Mouse (Mus musculus) c-Kit-positive CD71-negative TER-119-negative erythroid progenitor cells, embryonic 14.5 days (primary cell): ENCODE results near the gene Krt80.

Source experiments
- DNase-seq: peaks from one replicate; pipeline ENCODE4 v3.0.0-alpha.2; 2013; ENCODE audit warnings: low read depth

The Krt80 gene

DNA sequence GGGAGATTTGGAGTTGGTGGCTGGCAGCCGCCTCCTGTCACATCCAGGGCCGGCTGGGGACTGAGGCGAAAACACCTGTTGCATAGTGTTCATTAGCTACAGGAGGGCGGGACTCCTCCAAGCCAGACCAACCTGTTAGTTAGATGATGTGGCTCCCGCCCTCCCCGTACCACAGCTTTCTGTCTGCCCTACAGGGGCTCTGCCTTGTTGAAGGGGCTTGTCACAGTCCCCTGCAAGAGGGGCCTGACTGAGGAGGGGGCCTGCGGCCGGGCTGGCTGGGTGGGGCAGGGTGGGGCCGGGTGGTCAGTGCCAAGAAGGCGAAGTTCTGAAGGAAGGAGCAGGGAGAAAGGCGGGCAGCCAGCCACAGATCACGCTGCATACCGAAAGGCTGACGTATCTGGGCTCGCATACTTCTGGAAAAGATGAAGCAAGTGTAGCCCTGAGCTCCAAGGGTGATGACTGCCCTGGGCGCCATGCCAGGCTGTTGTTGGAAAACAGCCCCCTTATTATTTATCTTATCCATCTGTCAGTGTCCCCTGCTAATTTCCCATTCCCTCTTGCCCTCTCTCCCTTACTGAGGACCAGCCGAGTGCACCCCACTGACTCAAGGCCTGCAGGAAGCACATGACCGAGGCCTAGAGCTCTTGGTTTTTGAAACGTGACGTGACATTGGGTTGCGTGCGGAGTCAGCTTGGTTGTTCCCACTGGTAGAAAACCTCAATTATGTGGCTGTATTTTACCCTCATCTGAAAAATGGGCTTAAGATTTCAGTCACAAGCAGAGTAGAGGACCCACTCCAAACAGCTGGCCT is at the start of gene Krt80:
TSS of gene Krt80 (minus strand) at position 62 of the 811 bp plus-strand sequence.
- DNase-seq = no peak

DNA sequence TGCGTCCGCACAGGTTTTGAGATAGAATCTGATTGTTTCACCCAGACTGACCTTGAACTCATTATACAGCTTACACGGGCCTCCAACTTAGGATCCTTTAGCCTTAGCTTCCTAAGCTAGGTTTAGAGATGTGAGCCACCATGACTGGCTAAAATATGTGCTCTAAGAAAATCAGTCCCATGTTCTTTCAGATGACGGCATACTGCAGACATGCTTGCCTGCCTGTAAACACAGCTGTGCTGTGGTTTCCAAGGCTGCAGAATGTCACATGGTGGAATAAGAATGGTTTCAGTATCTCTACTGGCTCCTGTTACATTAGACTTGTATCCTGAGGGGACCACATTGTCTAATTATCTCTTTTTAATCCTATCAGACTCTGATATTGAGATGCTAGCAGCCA is 49.0 kb upstream of the Krt80 start:
- DNase-seq = no peak

DNA sequence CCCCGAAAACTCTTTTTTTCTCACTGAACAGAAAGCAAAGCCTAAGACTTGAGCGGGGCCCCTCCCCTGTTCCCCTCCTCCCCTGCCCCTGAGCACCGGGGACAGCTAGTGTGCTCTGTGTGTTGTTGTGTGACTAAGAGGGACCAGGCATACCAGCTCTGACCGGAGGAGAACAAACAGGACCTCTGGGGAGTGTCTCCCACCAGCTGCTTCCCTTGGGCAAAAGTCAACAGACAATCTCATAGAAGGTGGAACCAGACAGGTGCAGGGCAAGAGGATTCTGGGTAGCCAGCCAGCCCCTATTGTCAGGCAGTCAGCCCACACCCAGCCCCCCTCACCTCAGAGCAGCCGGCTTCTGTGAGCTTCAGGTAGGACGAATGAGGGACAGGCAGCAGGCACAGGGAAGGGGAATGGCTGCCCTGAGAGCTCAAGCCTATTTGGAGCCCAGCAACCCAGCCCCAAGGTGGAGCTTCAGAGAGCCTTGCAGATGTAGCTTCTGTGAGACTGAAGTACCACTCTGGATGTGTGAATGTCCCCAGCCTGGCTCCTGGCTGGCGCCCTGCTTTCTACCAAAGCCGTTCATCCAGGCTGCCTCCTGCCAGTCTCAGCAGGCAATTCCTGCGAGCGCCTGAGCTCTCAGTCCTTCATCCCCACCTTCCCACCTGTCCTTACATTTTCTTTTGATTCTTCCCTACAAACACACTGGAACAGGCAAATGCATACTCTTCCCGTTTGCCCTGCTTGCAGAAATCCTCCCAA is 45.0 kb upstream of the Krt80 start:
- no peak for DNase-seq

DNA sequence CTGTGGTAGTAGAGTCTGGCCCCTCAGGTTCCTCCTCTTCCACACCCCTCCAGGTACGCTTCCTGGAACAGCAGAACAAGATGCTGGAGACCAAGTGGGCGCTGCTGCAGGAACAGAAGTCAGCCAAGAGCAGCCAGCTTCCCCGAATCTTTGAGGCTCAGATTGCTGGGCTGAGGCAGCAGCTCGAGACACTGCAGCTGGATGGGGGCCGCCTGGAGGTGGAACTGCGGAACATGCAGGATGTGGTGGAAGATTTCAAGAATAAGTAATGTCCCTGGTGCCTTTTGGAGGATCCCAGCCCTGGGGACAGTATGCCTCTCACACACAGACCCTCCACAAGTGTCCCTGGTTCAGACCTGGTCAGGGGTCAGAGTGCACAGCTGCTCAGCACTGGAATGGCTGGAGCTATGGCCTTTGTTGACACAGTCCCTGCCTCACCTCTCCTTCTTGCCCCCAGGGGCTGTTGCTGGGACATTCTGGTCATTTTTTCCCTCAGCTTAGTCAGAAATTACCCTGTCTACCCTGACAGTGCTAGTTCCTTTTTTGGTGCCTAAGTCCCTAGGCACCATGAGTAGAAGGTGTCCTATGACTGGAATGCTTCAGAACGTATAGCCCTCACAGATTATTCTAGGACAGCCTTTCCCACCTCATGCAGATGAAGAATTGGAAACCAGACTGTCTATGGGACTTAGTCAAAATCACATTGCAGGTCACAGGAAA is 44.1 kb upstream of the Krt80 start:
- DNase-seq = no peak

DNA sequence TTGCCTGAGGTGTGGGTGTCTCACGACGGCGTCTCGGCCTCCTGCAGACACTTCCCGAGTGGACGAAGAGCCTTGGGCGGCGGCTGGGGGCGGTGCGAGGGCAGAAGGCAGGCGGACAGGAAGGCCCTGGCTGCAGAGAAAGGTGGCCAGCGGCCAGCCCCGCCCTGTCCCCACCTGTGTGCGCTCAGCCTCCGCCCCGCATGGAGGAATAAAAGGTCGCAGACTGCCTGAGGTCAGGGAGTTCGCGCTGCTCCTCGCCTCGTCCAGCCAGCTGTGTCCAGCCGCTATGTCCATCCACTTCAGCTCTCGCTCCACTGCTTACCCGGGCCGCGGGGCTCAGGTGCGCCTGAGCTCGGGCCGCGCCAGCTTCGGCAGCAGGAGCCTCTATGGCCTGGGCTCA is 42.2 kb upstream of the Krt80 start:
- no peak for DNase-seq

DNA sequence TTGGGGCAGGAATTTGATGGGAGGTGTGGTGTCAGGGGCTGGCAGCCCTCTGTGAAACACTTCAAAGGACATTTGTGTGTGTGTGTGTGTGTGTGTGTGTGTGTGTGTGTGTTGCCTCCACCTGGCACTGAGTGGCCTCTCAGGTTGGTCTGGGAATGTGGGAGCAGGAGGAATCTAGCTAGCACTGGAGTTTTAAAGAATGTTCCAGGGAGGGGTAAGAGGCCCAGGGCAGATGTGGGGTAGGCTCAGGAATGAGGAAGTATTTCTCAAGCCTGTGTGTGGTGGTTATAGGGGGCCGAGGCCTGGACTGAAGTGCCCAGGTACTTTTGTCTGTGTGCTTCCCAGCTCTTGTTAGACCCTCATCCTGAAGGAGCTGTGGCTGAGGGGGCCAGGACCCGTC is 40.8 kb upstream of the Krt80 start, which contains the start of gene Krt7:
TSS of gene Krt7 (plus strand) at position 269 of the 400 bp plus-strand sequence.
- DNase-seq = no peak

DNA sequence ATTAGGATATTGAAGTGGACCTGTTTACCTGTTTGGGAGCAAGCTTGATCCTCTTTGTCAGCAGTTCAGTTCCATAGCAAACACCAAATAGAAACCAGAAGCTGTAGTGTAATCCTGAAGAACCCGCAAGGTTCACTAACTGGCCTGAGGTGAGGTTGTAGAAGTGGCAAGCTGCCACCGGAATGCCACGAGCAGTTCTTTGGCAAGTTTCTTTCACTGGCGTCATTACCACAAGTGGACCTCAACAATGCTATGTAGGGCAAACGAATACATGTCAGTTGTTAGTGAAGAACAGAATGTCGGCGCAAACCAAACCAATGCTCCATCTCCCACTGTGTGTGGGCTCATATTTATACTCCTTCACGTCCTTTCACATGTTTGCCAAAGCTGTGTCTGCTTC is 28.3 kb upstream of the Krt80 start:
- DNase-seq = no peak

DNA sequence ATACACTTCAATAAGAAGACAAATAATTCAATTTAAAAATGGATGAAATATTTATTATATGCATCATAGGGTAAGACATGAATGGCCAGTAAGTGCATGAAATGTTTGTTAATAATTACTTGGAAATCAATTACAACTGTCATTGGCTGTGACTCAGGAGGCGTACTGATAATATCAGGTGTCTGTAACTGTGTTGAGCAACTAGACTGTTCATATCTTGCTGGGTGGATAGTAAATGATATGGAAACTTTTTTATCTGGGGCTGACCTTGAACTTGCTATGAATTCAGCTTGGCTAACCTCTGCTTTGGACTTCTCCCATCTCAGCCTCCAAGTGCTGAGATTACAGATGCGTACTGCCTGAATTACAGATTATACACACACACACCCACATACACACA is 27.7 kb upstream of the Krt80 start:
- no peak for DNase-seq

DNA sequence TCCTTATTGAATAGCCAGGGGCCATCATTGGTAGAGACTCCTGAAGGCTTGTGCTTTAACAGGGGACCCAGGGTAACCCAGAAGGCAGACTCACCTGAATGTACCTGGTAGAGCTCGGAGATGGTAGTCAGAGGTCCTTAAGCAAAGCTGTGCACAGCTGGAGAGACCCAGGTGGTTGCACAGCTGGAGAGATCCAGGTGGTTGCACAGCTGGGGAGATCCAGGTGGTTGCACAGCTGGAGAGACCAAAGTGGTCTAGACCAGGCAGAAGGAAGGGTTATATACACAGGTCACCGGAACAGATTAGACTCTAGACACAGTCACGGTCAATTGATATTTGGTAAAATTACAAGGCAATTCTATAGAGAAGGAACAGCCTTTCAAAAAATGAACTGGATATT is 27.0 kb upstream of the Krt80 start:
- no peak for DNase-seq

DNA sequence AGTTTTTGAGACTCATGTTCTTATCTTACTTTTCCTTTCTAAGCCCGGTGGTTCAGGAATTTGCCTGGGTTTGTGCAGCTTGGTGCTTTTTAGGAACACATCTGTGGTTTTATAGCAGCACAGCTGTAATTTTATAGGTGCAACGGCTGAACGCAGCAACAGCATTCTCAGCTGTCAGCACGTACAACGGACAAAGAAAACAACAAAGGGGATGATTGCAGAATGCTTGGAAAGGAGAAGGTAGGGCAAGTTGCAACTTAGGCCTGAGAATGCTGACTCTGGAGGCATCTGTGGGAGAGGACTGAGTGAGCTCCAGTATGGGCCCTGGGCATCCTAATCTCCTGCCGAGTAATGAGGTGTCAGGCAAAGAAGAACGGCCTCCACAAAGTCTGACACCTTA is 26.5 kb upstream of the Krt80 start:
- no peak for DNase-seq

DNA sequence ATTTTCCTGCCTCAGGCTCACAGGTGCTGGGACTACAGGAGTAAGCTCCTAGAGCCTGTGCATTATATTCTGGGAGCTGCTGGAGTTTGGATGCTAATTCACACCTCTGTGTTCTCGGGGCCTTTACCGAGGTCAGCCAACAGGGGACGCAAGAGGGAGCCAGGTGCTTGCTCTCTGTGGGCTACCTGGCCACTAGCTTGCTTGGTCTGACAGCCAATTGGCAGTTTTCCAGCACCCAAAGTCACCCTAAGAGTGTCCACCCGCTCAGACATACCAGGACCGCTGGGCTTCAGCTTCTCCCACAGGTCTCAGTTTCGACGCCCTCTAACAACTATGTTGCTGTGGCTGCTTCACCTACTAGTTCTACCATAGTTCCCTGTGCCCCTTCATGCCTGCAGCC is 24.9 kb upstream of the Krt80 start:
- no peak for DNase-seq

DNA sequence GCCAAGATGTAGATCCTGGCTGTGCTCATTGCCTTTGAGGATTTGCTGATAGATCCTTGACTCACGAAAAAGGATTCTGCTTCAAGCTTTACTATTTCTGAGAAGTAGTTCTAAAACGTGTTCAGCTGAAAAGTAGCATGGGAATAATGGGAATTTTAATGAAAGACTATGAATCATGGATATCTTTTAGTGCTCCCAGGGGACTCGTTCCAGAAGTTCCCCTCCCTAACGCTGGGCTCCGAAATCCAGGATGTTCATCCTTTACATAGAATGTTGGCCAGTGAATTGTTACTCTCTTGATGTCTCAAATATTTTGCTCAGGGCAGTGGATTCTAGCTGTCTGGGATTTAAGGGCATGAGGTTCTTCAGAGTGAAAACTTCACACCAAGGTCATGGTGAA is 22.3 kb upstream of the Krt80 start:
- no peak for DNase-seq

DNA sequence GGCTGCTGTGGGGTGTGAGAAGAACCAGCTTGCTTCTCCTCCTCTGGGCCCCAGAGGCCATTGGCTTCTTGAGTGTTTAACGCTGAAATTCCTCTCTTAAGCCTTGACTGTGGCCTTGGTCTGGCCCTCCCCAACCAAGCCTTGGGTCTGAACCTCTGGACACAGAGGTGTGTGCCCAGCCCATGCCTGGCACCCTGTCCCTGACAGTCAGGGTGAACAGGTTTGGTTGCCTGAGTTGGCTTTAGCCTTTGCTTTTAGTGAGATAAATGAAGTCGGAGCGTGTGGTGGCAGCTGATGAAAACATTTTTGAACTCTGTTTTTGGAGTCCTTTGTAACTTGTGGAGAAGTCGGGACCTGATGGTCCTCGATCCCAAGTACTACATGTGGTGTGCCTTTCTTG is 20.2 kb upstream of the Krt80 start:
- DNase-seq = no peak

DNA sequence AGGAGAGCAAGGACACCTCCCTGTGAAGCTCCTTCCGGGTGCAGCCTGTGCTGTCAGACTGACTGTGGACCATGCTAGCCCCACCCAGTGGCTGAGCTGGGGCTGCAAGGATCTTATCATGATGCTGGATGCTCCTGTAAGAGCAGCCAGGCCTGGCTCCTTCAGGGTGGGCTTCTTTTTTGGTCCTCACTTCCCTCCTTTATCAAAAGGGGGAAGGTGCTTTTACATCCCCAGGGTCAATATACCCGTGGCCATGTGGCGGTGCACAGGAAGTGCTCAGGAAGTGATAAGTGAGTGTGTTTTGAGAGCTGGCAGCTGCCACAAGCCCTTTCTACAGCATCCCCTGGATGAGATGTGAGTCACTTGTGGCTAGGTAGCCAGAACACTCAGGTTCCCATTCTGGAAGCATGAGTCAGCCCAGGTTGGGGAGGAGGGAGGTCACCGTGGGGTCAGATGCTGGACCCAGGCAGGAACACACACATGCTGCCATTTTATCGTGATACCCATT is 18.1 kb upstream of the Krt80 start:
- peak; percentile 55 for DNase-seq

DNA sequence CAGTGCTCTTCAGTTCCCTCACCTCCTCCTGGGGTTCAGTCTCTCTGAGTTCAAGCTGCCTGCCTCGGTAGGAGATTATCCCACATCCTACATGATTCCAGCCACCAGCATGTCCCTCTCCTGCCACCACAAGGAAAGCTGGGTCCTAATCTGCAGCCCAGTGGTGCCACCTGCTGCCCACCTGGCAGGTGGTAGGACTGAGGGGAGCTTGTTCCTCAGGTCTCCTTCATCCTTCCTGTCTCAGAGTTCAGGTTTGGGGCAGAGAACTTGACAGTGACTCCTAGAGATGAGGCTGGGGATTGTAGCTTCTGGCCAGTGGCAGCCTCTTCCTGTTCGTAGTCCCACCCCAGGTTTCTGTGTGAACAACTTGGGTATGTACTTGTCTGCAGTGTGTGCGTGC is 17.2 kb upstream of the Krt80 start:
- no peak for DNase-seq

DNA sequence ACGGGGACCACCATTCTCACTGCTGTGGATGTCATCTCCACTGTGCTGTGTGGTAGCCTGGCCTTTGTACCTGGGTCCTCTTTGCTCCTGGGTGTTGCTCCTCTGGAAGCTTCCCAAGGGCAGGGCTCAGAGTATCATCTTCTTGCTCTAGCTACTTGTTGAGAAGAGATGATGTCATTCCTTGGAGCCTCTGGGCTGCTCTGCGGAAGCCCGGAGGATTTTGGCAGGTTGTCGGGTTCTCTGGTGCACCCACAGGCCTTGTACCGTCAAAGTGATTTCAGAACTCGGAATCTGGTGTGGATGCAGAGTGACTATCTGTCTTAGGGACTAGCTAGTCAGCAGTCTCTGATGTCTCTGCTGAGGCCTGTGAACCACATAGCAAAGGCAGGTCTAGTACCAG is 15.1 kb upstream of the Krt80 start:
- no peak for DNase-seq

DNA sequence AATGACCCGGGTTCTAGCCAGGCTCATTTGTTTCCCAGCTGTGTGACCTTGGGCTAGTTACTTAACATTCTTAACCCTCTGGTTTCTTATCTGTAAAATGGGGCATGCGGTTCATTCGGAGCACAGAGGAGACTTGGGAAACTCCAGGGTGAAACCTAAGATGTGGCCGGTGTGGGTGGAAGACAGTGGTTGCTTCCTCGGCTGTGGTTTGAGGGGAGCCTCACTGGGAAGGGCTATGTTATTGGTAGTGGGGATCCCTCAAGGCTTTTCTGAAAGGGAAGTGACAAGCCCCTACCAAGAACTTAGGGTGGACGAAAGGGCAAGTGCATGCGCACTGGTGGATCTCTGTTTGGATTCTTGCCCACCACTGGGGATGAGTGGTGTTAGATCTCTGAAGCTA is 14.6 kb upstream of the Krt80 start:
- no peak for DNase-seq

DNA sequence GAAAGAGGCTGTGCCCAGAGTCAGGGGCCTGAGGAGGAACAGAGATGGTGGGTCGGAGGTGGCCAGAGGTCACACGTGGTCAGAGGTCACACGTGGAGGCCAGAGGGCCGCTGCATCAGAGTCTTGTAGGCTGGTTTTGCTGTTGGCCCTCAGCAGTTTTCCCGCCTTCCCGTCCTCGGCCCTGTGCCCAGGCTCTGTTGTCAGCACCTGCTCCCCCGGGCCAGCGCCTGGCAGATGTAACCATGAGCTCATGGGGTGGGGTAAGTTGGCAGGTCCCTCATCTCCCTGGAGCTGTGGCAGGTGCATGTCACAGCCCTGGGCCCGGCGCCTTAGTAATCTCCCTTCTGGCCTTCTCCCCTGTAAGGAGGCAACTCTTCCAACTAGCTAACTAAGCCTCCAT is 12.8 kb upstream of the Krt80 start:
- DNase-seq = no peak

DNA sequence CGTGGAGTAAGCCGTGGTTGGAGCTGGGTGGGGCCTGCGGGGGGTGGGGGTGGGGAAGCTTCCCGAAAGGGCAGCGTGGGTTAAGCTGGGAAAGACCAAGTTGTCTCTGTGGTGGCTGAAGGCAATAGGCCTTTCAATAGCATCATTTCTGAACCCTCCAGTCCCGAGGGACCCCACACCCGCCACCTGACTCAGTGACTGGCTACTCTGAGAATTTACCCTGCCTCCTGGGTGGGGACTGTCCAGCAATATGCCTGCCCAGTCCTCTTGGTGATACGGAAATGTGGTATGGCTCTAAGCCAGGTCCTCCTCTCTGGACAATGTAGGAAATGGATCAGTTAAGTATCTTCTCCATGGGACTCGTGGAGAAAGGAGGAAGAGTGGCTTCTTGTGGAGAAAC is 11.8 kb upstream of the Krt80 start:
- no peak for DNase-seq

DNA sequence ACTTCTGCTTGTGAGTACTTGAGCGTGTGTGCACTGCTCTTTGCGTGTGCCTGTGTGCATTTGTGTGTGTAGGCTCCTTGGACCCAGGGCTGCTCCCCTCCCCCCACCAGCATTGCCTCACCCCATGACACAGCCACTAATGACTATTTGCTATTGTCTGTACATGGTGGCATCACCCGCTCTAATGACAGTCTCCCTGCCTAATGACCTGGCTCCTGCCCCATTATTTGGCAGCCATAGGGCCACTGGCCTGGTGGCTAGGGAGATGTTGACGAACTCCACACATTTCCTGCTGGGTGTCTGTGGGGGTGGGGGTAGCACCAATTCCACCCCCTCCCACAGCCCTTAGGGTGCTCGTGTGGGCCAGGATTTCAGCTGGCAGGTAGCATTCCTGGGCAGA is 8.7 kb upstream of the Krt80 start:
- no peak for DNase-seq

DNA sequence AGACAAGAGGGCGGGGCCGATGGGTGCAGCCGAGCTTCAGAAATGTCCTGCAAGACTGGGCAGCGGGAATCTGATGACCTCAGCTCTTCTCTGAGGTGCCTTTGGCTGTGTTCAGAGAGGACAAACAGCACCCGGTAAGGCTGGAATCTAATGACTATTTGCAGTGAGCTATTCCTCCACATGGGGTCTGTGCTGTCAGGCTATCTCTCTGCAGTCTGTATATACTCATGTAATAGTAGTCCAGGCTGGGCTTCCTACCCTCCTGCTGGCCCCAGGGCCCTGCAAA is 6.8 kb upstream of the Krt80 start:
- DNase-seq = no peak

DNA sequence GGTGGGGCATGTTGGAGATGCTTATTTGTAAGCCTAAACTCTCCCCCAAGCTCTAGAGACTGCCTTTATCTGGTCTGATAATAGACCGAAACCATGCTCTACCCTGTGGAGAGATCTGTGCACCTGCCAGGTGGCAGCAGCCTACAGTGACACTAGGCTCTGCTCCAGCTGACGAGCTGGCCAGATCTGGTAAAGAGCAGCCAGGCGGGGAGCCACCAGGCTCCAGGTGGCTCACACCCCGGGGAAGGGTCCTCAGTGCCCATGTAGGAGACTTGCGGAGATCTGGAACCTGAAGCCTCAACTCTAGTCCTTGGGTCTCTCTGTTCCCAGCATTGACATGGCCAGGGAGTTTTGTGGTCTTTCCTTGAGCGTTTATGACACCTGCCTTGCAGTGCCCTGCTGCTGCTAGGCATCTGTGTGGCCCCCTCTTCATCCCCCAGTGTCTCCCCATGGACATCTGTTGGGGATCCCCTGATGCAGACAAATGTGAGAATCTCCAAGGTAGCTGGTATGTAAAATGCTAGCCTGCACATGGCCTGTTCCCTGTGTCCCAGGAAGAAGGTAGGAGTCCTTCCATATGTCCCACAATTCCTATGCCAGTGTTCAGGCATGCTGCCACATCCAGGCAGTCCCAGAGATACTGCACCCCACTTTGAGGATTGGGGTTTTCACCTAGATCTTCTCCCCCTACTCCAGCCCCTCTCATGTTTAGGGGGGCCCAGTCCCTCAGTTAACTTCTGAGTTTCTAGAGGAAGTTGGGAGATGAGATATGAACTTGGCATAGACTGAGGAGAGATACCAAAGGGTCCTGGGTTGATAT is 6.2 kb upstream of the Krt80 start:
- no peak for DNase-seq
